Mouse (Mus musculus) limb, embryonic 11.5 days (tissue): ENCODE measurements around the gene Prkaca. TPM values are rescaled to one million over a fixed set of nuclear protein-coding genes. Genes with fewer than 3 reads are reported as not detected.
A peak's percentile ranks its signal among the peaks of the same experiment; 100 is the strongest.

Source experiments
- ATAC-seq: fragments of 200-750 bp; cut with Nextera tagmentation; 2 replicates; pipeline ENCODE4 v1.8.0; 2017; ENCODE audit warnings: low read depth; ENCODE audit not compliant: insufficient number of reproducible peaks, low FRiP score, low TSS enrichment
- DNase-seq: peaks from one replicate; pipeline ENCODE4 v3.0.0-alpha.2; 2015; ENCODE audit warnings: low spot score
- H3K27ac ChIP-seq: fragments of 300-500 bp; sonication (generic); replicated peaks from 2 replicates; pipeline ENCODE4 v1.5.1; 2014; ENCODE audit warnings: low read depth, mild to moderate bottlenecking, low read length
- H3K27me3 ChIP-seq: fragments of 300-500 bp; sonication (generic); 2 replicates; pipeline ENCODE4 v1.6.1; 2014; ENCODE audit warnings: mild to moderate bottlenecking, low read length, mixed read lengths; ENCODE audit not compliant: control insufficient read depth, insufficient read depth
- H3K36me3 ChIP-seq: fragments of 300-500 bp; sonication (generic); 2 replicates; pipeline ENCODE4 v1.6.1; 2014; ENCODE audit warnings: mild to moderate bottlenecking, low read length, moderate library complexity, mixed read lengths; ENCODE audit not compliant: control insufficient read depth, insufficient read depth
- H3K4me1 ChIP-seq: fragments of 300-500 bp; sonication (generic); 2 replicates; pipeline ENCODE4 v1.6.1; 2014; ENCODE audit warnings: low read length, mixed read lengths; ENCODE audit not compliant: control insufficient read depth, insufficient read depth
- H3K4me2 ChIP-seq: fragments of 300-500 bp; sonication (generic); 2 replicates; pipeline ENCODE4 v1.6.1; 2014; ENCODE audit warnings: low read depth, mild to moderate bottlenecking, moderate library complexity; ENCODE audit not compliant: severe bottlenecking
- H3K4me3 ChIP-seq: fragments of 300-500 bp; sonication (generic); 2 replicates; pipeline ENCODE4 v1.5.1; 2014; ENCODE audit warnings: low read depth, low read length
- H3K9ac ChIP-seq: fragments of 300-500 bp; sonication (generic); 2 replicates; pipeline ENCODE4 v1.6.1; 2014; ENCODE audit warnings: mild to moderate bottlenecking, low read length
- H3K9me3 ChIP-seq: fragments of 300-500 bp; sonication (generic); 2 replicates; pipeline ENCODE4 v1.6.1; 2016; ENCODE audit warnings: low read length; ENCODE audit not compliant: control insufficient read depth
- WGBS: fragments of 180-500 bp; shearing (Covaris S2); extraction: QIAGEN DNeasy Blood & Tissue Kit; methylation state at CpG from one replicate; pipeline ENCODE4 v1.1.7; 2014; 5-methylcytosine and 5-hydroxymethylcytosine counted together
- polyA plus RNA-seq: library from polyadenylated mRNA; unstranded; fragments of >200 nt; fragmentation: Nextera tagmentation; extraction: Ambion mirVana; gene quantifications from 2 replicates; pipeline ENCODE4 v1.2.1, GENCODE M21; 2014

Gene Prkaca
- polyA plus RNA-seq, 1 experiment from 2014 or later, result 156 TPM

DNA sequence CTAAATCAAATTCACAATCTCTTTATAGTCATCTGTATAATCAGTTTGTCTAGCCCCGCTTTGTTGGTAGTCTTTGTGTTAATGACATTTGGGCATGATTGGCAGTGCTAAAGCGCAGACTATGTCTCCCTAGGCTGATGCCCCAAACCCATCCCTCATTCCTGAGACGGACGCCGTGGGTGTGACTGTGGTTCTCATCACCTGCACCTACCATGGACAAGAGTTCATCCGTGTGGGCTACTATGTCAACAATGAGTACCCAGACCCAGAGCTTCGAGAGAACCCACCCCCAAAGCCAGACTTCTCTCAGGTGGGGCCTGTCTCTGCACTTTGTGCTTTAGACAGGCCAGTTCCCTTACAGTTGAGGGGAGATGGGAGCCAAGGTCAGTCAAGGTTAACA is 5.1 kb upstream of the Prkaca start:
- DNase-seq (no peak), ATAC-seq (no peak)
- H3K27me3 ChIP-seq, result no peaks in the 10 kb centered on the region
- H3K27ac ChIP-seq, result no peak overlapping the region
- H3K9me3 ChIP-seq, result no peaks in the 10 kb centered on the region
- H3K4me1 ChIP-seq, result peaks cover 3% of the 10 kb centered on the region; the same call in 1 of the 2 replicates
- H3K9ac ChIP-seq, result no peak overlapping the region
- no peak overlapping the region for H3K4me3 ChIP-seq
- peaks cover 14% of the 10 kb centered on the region for H3K36me3 ChIP-seq
- H3K4me2 ChIP-seq, result no peak overlapping the region
- 93% methylated on average over 7 of the region's 7 CpGs for WGBS

DNA sequence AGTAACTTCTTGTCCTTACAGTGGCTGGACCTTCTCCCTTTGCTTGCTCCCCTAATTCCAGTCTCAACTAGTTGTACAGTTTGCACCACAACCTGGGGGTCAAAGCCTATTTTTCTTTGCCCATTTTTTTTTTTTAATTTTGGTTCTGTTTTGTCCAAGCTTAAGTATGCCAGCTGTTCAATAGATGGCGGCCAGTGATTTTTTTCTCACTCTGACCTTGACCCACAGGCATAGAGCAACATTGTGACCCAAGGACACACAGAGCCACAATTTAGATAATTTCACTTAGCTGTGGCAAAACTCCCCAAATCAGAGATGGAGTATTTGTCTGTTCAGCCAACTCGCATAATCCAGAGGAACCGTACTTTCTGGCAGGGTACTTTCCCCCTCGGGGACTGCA is 1.7 kb upstream of the Prkaca start:
- DNase-seq, result no peak
- Histone ChIP-seq H3K9ac (no peak overlapping the region), H3K9me3 (no peaks in the 10 kb centered on the region), H3K36me3 (peaks cover 14% of the 10 kb centered on the region), H3K27ac (no peak overlapping the region), H3K27me3 (no peaks in the 10 kb centered on the region), H3K4me3 (no peak overlapping the region), H3K4me2 (no peak overlapping the region), H3K4me1 (peaks cover 12% of the 10 kb centered on the region)
- WGBS, result 90% methylated on average over 4 of the region's 4 CpGs
- ATAC-seq, result no peak

DNA sequence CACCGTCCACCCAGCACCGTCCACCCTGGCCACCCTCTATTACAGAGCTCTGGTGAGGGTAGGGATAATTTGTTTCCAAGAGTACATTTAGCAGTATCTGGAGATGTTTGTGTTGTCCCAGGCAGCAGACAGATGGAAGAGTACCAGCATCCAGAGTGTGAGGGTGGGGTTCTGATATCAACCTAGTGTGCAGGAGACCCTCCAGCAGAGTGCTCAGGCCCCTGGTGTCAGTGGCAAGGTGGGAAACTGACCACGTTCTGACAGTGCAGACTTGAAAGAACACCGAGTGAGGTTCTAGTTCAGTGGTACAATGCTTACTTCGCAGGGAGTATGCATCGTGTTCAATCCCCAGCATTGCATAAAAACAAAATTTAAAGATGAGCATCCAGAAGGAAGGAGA is 1.1 kb upstream of the Prkaca start:
- Histone ChIP-seq H3K4me1 (peaks cover 12% of the 10 kb centered on the region), H3K27ac (no peak overlapping the region), H3K9ac (peak overlapping the region; percentile 64; the same call in 1 of the 2 replicates), H3K27me3 (no peaks in the 10 kb centered on the region), H3K4me2 (peak overlapping the region; percentile 92; the same call in 1 of the 2 replicates), H3K4me3 (peak overlapping the region; percentile 85; the same call in 1 of the 2 replicates), H3K9me3 (no peaks in the 10 kb centered on the region), H3K36me3 (peaks cover 14% of the 10 kb centered on the region)
- no peak for ATAC-seq
- WGBS, result 78% methylated on average over 6 of the region's 6 CpGs
- DNase-seq, result no peak

DNA sequence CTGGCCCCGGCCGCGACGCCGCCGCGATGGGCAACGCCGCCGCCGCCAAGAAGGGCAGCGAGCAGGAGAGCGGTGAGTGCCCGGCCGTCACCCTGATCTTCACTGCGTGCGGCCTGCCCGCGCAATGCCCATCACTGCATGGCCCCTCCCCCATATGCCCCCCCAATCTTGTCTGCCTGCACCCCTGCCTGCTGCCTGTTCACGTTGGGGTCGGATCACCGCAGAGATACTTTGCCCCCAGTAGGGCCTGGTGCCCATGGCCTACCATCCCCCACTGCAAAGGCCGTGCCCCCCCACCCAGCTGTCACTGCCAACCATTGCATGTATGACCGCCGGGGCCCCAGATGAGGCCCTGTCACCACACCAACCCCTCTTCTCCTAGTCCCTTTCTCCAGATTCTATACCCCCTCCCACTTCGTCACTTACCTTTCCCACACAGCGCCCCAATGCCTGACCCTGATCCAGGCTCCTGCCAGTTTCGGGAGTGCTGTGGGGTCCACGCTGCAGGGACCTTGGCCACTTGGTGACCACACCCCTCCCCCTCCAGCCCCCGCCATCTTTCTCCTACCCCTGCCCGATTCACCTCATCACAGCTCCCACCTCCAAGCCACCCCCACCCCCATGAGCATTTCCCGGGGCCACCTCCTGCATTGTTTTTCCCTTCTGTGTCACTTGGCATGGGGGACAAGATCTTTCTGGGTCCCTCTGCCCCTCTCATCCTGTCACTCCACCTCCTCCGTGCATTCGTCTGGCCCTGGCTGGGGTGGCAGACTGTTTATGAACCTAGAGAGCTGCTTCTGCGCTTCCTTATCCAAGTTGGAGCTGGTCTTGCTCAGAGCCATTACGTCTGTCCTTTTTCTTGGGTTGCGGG is 603 bp downstream of the Prkaca start:
- peaks cover 6% of the 10 kb centered on the region; the same call in 1 of the 2 replicates for H3K36me3 ChIP-seq
- H3K4me3 ChIP-seq, result peak overlapping the region; percentile 85
- ATAC-seq (peak; percentile 15; the same call in 1 of the 2 replicates), DNase-seq (peak; percentile 25)
- no peaks in the 10 kb centered on the region for H3K27me3 ChIP-seq
- H3K27ac ChIP-seq, result 0 out of 2 replicates have a peak overlapping the region, but pooled peaks have one; percentile 8
- H3K9ac ChIP-seq, result peak overlapping the region; percentile 81
- 7% methylated on average over 18 of the region's 37 CpGs for WGBS
- peak overlapping the region; percentile 98 for H3K4me2 ChIP-seq
- no peaks in the 10 kb centered on the region for H3K9me3 ChIP-seq
- peaks cover 21% of the 10 kb centered on the region for H3K4me1 ChIP-seq

DNA sequence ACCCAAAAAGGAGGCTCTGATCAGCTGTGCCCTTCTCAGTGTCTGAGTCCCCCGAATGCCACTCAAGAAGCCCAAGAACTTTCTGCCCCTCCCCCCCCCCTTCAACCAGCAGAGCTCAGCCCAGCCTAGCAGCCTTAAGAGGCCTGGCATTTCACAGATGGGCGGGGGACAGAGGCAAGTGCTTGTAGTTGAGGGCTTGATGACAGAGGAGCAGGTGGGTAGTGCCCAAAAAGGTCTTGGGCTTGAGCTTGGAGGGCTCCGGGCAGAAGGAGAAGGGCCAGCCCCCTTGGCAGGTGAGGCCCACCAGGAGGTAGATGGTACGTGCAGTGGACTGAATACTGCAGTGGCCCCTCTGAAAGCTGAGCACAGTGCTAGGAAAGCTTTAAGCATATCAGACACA is 1.7 kb downstream of the Prkaca start:
- H3K9me3 ChIP-seq, result no peaks in the 10 kb centered on the region
- no peak overlapping the region for H3K9ac ChIP-seq
- DNase-seq (no peak), ATAC-seq (no peak)
- no peak overlapping the region for H3K4me2 ChIP-seq
- H3K27ac ChIP-seq, result no peak overlapping the region
- no peak overlapping the region for H3K4me3 ChIP-seq
- H3K27me3 ChIP-seq, result no peaks in the 10 kb centered on the region
- H3K36me3 ChIP-seq, result 0 out of 2 replicates have a peak, but pooled peaks cover 1% of the 10 kb centered on the region
- H3K4me1 ChIP-seq, result peaks cover 21% of the 10 kb centered on the region
- WGBS, result 80% methylated on average over 4 of the region's 4 CpGs

DNA sequence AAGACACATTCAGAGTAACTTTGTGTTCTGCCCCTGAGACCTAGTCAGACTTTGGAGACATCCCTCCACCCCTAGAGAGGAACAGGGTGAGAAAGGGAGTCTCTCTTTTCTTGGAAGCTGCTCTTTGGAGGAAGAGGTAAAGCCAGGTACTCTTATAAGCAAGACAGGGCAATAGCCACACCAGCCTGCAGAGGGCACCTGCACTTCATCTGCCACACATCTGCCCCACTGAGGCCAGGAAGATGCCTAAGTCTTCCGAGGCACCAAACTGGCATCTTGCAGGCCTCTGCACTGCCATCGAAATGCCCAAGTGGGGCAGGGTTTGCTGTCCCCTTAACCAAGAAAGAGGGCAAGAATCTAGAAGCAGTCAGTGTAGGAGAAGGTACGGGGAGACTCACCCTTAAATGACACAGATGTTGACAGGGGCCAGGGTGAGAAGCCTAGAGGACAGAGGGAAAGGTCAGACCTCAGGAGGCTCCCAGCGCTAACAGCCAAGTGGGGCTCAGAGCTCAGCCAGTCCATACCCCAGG is 3.4 kb downstream of the Prkaca start:
- Histone ChIP-seq H3K4me1 (peaks cover 21% of the 10 kb centered on the region), H3K9me3 (no peaks in the 10 kb centered on the region), H3K9ac (no peak overlapping the region), H3K27ac (no peak overlapping the region), H3K4me2 (no peak overlapping the region), H3K27me3 (no peaks in the 10 kb centered on the region), H3K4me3 (no peak overlapping the region), H3K36me3 (peaks cover 6% of the 10 kb centered on the region)
- no peak for ATAC-seq
- DNase-seq, result no peak
- 85% methylated on average over 4 of the region's 4 CpGs for WGBS

DNA sequence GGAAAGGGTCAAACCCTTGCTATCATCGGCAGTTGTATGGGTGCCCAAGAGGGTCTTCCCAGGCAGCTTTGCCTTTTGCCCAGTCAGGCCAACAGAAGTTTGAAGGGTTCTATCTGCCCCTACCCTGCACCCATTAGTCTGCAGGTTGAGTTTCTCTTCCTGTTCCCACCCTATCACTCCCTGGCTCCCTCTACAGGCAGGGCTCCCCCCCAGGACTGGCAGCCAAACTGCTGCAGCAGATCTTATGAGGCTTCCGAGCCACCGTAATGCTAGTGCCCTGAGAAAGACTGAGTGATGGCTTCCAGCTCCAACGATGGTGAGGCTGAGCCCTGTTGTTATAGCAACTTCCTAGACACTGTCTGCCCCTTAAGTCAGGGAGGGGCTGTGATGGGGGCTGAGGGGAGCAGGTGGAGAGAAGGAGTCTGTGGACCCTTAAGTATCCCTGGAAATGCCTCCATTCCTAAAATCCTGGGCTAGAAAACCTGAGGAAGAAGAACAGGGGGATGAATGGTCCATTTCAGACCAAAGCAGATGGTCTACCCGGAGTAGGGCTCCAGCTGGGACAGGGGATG is 4.1 kb downstream of the Prkaca start:
- DNase-seq (no peak), ATAC-seq (no peak)
- H3K9me3 ChIP-seq, result no peaks in the 10 kb centered on the region
- H3K36me3 ChIP-seq, result peaks cover 9% of the 10 kb centered on the region
- WGBS, result 91% methylated on average over 5 of the region's 5 CpGs
- H3K4me1 ChIP-seq, result peaks cover 20% of the 10 kb centered on the region
- no peak overlapping the region; the same call in 1 of the 2 replicates for H3K27ac ChIP-seq
- no peaks in the 10 kb centered on the region for H3K27me3 ChIP-seq
- H3K9ac ChIP-seq, result no peak overlapping the region
- no peak overlapping the region for H3K4me3 ChIP-seq
- H3K4me2 ChIP-seq, result 0 out of 2 replicates have a peak overlapping the region, but pooled peaks have one; percentile 10

DNA sequence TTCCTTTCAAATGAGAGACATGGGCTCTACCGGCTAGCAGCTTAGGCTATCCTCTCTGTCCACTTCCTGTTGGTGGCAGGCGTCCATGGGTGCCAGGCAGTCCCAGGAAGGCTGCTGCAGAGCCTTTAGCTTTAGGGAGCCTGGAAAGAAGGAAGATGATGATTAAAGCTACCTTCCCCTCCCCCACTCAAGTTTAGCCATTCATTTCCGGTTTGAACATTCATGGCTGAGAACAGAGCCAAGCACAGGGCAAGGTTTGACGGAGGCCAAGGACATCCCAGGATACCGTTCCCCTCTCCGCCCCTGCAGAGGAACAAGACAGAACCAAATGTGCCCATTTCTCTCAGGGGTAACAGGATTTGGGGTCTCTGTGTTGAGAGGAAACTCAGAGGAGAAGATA is 4.9 kb downstream of the Prkaca start:
- 51% methylated on average over 6 of the region's 6 CpGs for WGBS
- peak overlapping the region; percentile 33; the same call in 1 of the 2 replicates for H3K27ac ChIP-seq

More for the DNA sequence above, 4.9 kb downstream of the Prkaca start:
- ATAC-seq (no peak), DNase-seq (no peak)
- no peaks in the 10 kb centered on the region for H3K27me3 ChIP-seq
- H3K9ac ChIP-seq, result peak overlapping the region; percentile 13; the same call in 1 of the 2 replicates
- H3K4me2 ChIP-seq, result 0 out of 2 replicates have a peak overlapping the region, but pooled peaks have one; percentile 10
- peaks cover 18% of the 10 kb centered on the region for H3K4me1 ChIP-seq
- H3K9me3 ChIP-seq, result no peaks in the 10 kb centered on the region
- H3K4me3 ChIP-seq, result no peak overlapping the region
- H3K36me3 ChIP-seq, result peaks cover 9% of the 10 kb centered on the region
